Mouse (Mus musculus) cerebellum, postnatal 14 days (tissue): ENCODE data around the gene Ube2s.
"Not testable (repeated sequence)": the region's sequence is repeated elsewhere in the genome, so short reads cannot be mapped to it uniquely, and the experiment has no call there.

Source experiments
- DNase-seq, 2 experiments: peaks; one replicate each; pipeline ENCODE4 v3.0.0; 2021; ENCODE audit warnings: mixed read lengths in 2 of 2

Ube2s gene

DNA sequence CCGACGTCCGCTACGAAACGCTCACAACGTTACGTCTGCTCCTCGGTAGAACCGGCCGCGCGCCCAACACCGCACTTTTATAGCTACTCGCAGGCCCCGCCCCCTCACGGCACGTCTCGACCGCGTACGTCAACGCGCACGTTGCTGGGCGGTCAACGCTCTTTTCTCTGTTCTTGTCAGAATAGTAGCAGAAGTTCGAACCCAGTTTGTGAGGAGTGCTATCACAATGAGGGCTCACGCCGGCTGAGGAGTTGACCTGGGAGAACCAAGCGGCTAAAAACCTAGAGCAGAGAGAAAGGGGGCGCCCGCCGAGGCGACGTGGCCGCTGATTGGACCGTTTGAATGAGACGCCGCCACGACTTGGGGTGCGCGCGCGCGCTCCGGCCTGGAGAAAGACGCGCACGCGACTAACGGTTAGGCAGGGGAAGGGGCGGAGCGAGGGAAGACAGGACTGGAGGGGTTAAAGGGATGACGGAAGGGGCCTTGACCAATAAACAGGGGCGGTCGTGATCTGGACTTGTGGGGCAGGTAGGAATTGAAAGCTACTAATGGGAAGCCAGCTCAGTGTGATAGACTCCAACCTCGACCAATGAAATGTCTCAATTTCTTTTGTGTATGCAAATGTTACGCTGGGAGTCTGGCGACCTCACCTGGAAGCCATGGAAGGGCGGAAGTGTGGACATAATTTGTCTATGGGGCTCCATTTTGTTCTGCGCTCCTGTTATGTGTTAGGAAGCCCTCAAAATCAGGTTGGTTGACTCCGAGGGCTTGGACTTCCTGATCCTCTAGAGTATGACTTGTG, at the start of gene Ube2s:
TSS of gene Ube2s (minus strand) at position 288 of the 802 bp plus-strand sequence.
- DNase-seq: peak; percentile 99

DNA sequence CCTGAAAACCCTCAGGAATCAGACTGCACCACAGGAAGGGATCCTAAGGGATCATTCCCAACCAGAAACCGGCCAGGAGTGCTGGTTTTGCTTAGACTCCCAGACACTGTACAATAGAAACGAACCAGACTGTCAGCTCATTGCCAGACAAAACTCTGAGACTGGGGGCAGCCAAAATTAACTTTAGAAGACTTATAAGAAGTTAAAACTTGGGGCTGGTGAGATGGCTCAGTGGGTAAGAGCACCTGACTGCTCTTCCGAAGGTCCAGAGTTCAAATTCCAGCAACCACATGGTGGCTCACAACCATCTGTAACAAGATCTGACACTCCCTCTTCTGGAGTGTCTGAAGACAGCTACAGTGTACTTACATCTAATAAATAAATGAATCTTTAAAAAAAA, 48.5 kb upstream of the Ube2s start:
- DNase-seq: not testable (repeated sequence)

DNA sequence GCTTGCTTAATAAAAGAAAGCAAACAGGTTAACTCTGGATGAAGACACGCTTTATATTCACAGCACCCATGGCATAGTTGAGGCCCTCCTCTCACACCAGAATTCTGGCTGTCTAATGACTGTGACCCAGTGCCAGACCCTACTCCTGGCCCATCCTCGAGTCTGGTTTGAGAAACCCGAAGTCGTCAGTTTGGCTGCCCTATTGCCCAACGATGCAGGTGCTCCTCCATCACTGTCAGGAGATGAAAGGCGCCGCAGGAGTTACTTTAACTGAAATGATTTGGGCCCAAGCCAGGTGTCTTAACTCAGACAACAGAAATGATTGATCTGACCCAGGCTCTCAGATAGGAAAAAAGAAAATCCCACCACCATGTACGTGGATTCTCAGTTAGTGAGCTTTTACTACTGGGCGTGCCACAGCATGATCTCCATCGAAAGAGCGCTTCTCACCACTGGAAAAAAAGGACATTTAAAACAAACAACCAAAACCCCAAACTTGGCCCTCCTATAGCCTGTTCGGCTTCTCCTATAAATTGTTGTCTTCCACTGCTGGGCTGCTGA, 47.1 kb upstream of the Ube2s start:
- DNase-seq: no peak

DNA sequence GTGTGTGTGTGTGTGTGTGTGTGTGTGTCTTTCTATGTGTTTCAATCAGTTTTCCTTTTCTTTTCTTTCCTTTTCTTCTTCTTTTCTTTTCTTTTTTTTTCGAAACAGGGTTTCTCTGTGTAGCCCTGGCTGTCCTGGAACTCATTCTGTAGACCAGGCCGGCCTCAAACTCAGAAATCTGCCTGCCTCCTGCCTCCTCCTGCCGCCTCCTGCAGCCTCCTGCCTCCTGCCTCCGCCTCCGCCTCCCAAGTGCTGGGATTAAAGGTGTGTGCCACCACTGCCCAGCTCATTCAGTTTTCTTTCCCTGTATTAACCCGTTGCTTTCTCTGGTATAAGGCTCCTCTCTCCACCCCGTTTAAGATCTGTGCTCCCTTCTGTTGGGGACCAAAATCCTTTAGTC, 44.9 kb upstream of the Ube2s start:
- peak in 1 of 2 experiments; percentile 68 for DNase-seq

DNA sequence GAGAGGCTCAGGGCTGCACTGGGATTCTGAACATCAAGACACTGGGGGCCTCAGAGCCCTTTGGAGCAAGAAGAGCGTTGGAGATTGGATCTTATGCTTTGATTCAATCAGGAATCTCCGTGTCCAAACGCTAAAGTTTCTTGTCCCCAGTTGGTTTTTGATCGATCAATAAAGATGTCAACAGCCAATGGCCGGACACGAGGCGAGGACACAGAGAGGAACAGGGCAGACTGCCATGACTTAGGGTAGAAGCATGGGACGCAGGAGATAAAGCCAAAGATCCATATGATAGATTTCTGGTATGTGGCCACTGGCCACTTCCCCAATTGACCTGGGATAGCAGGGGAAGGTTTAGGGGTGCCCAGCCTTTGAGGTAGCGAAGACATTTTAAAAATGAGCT, 44.1 kb upstream of the Ube2s start:
- no peak for DNase-seq

DNA sequence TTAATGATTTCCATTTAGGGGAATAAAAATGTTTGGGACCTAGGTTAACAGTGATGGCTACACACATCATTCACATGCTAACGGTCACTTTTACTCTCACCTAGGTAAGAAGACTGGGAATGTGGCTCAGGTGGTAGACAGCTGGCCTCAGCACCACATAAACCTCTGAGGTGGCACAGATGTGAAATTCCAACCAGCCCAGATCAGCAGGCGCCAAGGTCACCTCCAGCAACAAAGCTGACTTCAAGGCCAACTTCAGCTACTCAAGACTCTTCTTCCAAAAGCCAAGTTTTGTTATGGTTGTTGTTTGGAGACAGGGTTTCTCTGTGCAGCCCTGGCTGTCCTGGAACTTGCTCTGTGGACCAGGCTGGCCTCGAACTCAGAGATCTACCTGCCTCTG, 41.2 kb upstream of the Ube2s start:
- DNase-seq: no peak

DNA sequence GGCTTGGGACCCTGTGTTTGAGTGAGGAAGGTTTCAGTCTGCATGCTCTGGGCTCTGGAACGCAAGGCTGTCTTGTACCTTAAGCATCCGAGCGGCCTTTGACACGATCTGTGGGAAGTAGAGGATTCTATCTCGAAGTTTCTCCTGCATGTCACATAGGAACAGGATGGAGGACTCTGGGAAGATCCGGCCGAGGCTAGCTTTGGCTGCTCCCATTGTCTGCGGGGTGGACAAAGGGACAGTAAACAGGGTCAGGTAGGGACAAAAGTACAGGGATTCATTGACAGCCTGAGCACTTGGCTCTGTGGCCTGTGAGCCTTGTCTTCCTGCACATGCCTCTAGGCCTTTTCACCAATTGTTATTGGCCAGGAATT, 38.9 kb upstream of the Ube2s start:
- DNase-seq: no peak

DNA sequence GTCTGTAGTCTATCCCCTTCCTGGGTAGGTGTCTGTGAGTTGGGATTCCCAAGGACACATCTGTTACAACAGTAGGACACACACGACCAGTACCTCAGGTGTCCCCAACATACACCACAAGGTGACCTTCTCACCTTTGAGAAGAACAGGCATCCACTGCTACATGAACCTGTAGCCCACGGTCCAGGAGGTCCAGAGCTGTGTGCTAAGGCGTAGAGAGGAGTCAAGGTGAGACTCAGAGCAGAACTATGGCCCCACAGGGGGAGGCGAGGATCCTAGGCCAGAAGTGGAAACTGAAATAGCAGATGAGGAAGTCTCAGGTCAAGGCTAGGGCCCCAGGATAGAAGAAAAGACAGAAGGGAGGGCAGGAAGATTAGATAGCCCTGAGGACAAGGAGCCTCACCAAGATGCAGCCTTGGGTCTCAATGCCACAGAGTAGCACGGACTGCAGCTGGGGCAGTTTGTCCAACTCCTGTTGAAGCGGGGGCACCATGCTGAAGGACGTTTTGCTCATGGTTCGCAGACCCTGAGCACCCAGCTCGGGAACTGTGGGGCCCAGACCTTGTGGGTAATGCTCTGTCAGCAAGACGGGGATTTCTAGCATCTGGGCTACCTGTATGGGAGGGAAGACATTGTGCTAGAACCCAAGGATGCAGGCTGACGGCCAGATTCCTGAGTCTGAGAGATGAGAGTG, 38.4 kb upstream of the Ube2s start:
- DNase-seq: no peak

DNA sequence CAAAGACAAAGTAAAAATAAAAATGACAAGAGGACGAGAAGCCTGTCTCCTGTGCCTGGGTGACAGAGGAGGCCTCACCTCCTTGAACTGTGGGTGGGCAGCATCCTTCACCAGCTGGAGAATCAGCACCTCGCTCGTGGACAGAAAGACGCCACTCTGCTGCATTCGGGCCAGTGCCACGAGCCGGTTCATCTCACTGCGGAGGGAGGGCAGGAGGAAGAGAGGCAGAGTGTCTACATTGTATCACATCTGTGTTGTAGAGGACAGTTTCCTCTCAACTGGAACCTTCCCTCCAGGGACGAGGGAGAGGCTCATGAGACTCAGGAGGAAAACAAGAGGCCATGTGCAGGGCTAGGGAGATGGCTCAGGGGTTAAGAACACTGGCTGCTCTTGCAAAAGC, 37.0 kb upstream of the Ube2s start:
- no peak for DNase-seq

DNA sequence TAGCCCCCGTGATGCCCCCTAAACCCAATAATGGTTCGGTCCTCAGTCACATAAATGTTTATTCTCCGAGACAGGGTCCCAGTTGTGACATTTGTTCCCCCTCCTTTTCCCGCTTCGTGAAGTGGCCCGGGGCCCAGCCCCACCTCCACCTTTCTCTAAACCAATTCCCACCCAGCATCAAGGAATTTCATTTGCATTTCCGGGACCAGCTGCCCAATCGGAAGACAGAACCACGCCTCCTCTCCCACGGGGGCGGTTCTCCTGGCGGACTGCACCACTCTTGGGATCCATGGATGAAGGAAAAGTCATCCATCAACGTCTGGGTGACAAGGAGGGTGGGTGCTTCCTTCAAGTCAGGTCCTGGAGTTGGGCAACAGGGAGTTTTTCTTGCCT, 32.5 kb upstream of the Ube2s start:
- DNase-seq: peak; percentile 88 to 91

DNA sequence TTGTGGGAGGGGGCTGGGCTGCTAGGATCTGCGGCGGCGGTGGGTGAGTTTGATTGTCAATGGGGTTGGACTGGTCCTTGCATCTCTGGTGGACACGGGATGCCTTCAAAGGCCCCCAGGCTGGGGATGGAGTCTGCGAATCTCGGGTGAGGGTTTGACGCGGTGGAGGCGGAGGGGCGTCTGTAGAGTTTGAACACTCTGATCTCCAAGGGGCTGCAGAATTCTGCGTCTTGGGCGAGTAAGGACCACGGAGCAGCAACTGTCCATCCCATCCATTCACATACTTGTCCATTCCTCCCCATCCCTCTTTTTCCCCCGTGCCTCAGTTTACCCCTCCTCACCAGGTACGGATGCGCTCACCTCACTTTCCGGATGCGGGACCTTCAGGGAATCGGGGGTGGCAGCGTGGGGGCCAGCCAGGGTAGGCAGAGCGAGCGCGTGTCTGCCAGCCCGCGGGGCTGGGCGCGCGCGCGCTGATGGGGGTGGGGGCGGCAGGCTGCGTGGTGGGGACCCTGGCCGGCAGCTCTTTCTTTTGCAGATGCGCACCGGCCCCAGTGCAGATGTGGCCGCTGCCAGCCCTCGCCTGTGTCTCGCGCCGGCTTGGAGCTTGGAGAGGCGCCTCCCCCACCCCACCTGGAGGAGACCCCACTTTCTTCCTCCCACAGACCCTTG, 32.0 kb upstream of the Ube2s start, which contains the start of gene Shisa7:
TSS of gene Shisa7 (minus strand) at position 452 of the 672 bp plus-strand sequence.
- no peak for DNase-seq

DNA sequence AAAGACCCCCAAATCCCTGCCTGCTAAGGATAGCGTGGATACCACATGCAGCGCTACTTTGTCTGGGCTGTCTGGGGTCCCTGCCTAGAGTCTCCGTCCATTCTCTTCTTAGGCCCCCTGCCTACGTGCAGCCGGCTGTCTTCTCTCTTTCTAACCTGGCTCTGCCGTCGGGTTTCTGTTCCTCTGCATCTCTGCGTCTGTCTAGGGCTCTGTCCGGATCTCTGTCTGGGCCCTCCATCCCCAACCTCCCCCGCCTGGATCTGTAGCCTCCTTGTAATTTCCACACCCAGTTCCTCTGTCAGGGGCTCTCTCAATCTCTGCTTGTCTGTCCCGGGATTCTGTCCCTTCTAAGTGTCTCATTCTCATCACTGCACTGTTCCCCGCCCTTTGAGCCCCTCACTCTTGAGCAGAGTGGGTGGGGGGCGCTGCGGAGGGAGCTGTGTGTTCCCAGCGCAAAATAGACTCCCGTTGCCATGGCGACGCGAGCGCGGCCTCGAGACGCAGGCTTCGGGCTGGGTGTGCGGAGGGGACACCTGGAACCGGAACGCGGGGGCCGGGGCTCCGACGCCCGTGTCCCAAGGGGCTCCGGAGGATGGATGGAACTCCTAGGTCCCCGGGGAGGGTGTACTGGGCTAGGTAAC, 31.3 kb upstream of the Ube2s start:
- peak; percentile 74 to 76 for DNase-seq

DNA sequence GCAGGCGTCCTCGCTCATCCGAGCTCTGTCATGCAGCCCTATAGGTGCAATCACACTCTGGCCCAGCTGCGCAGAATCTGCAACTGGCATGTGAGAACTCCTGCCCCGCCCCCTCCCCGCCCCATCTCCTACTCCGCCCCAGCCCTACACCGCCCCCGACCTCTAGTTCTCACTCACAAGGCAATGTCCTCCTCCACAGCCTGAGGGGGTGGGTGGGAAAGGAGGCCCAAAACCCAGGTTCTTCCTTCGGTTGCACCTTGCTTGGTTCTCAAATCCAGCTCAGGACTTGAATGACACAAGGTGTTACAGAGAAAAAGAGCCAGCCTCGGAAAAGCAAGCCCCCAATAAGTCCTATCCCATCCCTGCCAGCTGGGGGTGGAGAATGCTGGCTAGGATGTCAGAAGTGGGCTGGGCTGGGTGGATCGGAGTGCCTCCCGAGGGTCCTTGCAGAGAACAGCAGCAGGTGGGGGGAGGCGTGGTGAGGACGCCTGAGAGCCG, 30.3 kb upstream of the Ube2s start:
- DNase-seq: no peak

DNA sequence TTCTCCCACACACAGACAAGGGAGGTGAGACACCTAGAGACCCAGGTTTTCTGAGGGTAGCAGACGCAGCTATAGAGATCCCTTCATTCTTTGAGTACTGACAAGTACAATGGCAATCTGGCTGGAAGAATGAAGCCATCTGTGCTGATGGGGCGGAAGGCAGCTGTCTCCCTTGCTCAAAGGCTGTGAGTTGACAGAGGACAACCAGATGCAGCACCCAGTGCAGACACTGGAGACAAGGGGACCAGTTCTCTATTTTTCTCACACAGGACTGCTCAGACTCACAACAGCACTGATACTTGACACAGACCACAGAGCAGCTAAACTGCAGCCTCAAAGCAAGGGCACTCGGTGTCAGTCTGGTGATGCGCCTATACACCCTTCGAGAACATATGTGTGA, 29.7 kb upstream of the Ube2s start:
- DNase-seq: no peak

DNA sequence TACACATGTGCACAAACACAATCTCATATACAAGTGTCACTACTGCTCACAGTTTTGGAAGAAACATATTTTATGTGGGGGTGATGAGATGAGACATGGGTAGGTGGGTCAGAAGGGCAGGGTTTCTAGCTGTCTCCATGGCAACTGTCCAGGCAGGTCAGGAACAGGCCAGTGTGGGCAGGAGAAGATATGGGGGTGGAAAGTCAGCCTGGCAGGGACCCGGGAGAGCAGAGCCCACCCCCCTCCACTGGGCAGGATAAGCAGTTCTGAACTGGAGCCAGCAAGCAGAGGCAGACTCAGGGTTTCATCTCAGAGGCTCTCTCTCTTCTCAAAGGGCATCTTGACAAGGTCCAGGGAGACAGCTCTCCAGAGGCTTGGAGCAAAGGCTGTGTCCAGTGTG, 25.2 kb upstream of the Ube2s start:
- peak in 1 of 2 experiments; percentile 26 for DNase-seq

DNA sequence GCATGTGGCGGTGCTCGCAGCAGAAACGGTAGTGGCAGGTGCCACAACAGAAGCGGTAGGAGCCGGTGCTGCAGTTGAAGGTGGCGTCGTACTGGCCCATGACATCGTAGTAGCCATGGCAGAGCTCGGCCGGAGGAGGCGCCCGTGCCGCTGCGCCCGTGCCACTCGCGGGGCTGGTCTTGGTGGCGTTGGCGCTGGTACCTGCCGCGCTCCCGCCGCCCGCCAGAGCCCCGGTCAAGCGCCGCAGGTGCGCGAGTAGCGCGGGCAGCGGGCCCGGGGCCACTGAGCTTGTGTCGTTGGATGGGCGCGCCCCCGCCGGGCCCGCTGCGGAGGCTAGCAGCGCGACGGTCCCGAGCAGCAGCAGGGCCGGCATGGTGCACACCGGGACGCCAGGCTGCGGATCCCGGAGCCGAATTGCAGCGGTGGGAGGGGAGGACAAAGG, 24.0 kb upstream of the Ube2s start:
- DNase-seq: peak; percentile 87 to 89

DNA sequence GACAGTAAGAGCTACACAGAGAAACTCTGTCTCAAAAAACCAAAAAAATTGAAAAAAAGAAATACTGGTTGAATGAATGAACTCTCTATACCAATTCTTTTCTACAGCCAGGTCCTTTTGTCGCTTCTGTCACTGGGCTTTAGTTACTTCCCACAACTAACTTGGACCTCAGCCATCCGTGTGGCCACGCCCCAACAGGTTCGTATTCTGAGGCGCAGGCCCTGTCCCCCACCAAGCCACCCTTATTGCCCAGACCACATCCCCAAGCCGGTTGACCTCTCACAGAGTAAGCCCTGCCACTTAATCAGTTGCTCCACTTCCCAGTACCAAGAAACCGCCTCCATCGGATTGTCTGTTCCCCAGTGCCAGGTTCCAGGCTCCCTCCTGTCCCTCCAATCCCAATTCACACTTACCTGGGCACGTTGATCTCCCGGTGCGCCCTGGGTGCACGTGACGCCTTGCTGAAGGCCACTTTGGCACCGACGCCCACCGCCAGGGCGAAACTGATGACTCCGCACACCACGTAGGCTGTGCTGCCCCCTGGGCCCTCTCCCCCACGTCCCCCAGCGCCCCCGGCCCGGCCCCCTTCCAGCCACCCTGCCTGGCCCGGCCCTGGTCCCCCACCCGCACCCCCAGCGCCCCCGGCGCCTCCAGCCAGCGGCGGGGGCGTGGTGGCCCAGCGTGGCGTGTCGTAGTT, 23.4 kb upstream of the Ube2s start:
- peak in 1 of 2 experiments; percentile 42 for DNase-seq

DNA sequence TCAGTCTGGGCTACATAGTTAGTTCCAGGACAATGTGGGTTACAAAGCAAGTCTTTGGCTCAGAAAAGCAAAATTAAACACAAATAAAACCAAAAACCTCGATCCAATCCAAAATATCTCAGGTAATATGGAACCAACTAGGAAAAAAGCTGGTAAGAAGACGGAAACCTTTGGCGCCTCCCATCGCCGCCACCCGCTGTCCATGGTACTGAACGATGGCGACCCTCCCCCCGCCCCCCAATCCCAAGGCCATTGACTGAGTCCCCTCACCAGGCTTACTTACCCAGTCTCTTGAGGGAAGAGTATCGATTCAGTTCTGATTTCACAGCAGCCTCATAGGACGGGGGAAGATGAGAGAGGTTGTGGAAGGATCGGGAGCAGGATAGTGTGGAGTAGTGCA, 18.1 kb upstream of the Ube2s start:
- DNase-seq: no peak

DNA sequence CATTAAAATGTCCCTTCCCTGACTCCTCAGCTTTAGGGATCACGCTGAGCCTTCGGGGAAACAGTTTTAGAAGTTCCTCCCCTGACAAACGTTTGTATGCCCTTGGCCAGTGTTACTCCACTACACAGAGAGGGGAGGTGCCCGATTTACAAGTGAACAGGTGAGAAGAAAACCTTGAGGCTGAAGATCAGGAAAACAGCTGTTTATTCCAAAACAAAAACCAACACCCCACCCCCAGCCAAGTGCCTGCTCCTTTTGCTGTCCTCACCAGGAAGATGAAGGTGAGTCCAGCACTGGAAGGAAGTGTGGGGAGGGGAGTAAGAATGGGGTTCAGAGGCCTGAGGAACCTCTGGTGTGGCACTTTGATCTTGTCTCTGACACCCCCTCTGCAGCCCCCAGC, 13.0 kb upstream of the Ube2s start:
- no peak for DNase-seq

DNA sequence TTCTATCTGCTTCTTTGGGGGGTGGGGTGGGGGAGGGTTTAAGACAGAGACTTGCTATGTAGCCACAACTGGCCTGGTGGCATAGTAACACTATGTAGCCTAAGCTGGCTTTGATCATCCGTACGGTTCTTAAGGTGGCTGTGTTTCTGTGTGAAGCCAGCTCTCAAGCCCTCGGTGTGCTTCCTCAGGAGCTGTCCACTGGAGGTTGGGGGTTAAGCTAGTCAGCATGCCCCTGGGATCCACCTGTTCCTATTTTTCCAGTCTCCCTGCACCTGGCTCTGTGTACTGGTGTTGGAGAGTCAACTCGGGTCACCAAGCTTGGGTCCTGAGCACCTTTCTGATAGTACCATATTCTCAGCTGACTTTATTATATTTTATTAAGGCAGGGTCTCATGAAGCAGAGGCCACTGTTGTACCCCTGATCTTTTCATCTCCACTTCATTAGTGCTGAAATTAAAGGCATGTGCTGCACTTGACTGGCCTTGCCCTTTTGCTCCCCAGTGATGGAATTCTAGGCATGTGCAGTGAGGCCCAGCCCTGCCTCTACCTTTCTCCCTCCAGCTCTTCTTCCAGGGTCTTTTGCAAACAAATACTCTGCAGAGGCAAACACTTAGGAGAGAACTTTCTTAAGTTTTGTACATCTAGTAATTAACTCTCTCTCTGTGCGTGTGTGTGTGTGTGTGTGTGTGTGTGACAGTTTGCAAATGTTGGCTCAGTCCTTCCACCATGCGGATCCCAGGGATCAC, 9.9 kb upstream of the Ube2s start:
- no peak for DNase-seq

DNA sequence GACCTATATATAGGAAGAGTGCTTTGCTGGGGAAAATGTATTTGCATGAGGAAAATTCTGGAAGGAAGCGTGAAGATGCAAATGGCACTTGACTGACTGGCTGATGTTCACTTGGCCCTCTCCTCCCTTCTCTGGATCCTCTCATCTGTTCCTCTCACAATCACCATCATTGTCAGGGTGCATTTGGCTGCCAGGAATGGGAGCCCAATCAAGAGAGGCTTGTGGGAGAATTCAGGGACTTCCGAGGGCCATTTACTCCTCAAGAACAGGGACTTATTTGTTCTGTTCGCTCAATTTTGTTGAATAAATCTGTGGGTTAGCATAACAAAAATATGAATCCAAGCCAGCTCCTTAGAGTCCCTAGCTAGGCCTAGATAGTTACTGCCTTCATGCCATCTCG, 9.3 kb upstream of the Ube2s start:
- no peak for DNase-seq
